Mouse (Mus musculus) inflammation-experienced regulatory T-cells, adult 6 months (primary cell): ENCODE measurements around the gene Col5a2. TPM values are rescaled to one million over a fixed set of nuclear protein-coding genes. Genes with fewer than 3 reads are reported as not detected.

Source experiments
- ATAC-seq: one replicate; pipeline ENCODE4 v1.8.0; 2017
- polyA plus RNA-seq, 3 experiments: library from polyadenylated mRNA; unstranded; fragments of 100-300 nt; shearing (Covaris generic); gene quantifications; one replicate each; pipeline ENCODE4 v1.2.1; 2017

The Col5a2 gene
- polyA plus RNA-seq, 3 experiments from 2014 or later = not detected

DNA sequence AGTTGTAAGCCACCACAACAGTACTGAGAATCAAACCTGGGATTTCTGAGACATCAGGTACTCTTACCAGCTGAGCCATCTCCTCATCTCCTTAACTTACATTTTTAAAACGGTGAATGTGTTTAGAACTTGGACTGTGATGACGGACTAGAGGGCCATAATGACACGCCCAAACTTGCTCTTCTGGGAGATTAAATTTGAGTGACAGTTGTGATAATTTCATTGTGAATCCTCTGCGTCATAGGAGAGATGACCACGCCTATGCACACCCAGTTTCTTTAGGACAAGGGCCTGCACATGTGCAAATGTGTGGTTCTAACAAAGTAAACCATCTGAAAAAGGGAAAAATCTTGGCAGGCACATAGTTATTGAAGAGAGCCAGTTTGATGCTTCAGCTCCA, 79.2 kb downstream of the Col5a2 start:
- ATAC-seq = no peak

DNA sequence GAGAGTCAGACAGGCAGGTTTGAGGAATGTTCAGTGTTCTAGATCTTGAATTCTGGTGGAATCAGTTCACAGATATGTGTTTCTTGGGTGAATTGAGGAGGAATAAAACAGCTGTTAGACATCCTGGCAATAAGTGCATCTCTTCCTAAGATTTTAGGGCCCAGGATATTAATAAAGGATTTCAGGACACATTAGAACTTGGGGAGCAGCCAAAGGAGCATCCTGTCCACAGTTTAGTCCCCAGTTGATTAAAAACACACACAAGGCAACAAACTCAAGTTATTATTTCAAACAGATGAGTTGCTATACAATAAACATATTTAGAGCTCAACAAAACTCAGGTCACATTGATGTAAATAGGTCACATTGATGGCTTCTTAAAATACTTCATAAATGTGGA, 82.5 kb downstream of the Col5a2 start:
- ATAC-seq = no peak

DNA sequence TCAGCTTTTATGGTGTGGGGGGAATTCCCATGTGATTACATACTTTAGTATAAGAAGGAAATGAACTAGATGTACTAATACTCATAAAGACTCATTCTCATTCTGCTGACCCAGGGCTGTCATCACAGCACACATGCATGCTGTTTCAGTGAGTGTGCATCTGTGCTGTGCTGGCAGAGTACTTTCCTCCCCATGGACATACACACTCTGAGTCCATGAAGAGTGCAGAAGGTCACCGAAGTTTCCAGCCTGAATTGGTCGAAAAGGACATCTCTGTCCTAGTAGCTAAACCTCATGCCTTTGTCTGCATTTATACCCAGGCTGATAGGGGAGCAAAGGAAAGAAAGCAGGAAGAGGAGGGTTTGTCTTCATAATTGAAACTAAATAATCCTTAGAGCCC, 83.2 kb downstream of the Col5a2 start:
- no peak for ATAC-seq

DNA sequence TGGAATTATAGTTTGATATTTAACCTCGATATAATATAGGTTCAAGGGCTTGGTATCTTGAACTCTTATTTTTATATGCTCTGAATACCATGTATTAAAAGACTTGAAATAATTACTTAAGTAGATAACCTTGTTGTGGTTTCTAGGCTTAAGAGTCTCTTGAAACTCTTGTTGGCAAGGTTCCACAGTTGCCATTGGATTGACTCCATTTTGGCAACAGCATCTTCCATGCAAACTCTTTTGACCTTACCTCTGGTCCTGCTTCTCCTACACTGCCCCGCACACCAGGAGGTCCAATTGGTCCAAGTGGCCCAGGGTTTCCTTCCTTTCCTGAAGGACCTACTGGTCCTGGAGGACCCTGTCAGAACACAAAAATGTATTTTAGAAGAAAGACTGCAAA, 121.2 kb downstream of the Col5a2 start:
- no peak for ATAC-seq

DNA sequence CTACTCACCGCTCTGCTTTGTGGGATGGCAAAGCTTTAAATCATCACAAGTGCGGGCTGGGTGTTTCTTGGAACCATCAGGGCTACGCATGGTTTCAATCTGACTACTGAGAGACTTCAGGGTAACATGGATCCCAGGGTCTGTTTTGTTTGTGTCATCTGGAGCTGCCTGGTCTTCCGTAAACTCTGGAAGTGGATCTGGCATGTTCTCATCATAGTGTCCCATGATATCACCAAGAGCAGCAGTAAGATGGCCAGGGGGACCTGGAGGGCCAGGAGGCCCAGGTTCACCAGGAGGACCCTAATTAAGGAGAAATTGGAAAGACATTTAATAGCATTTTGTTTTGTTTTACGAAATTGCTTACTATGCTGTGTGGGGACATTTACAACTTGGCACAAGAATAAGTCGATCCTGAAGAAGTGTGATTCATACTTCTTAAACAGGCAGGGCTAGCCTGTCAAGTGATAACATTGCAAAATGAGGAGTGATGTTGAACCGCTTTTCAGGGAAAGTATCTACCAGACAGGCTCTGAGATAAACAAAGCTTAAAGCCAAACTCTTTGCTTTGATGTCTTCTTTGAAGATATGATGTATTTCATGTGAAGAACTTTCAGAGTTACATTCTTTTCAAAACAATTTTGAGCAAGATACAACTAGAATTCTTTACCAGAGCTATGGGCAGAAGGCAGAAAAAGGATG, 122.9 kb downstream of the Col5a2 start:
- no peak for ATAC-seq

DNA sequence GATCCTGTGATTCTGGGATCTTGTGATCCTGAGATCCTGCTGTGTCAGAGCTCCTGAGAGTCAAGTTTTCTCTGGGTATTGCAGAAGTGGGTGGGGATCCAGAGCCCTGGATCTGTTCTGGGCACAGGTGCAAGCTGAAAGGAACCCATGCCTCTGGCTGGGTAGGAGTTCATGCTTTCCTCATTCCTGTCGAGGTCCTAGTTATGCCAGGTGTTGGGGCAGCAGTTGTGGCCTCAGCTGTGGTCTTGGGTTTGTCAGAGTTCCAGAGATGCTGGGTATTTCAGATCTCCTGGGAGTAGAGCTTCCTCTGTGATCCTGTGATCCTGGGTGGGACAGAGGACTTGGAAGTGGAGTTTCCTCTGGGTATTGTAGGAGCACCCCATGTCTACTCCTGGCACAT, 137.7 kb downstream of the Col5a2 start:
- no peak for ATAC-seq

DNA sequence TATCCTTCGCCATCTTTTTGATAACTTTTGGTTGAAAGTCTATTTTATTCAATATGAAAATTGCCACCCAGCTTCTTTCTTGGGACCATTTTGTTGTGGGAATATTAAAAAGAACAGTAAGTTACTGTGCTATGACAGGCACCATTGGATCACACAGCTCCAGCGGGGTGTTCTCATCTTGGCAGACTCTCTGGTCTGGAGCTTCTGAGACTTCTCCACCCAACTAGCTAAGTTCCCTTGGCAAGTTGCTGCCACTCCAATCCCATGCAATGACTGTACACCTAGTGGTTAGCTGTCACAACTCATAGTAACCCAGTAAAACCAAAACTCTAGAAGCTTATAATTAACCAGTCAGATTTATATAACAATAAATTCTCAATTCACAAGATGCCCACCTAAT, 139.8 kb downstream of the Col5a2 start:
- no peak for ATAC-seq

DNA sequence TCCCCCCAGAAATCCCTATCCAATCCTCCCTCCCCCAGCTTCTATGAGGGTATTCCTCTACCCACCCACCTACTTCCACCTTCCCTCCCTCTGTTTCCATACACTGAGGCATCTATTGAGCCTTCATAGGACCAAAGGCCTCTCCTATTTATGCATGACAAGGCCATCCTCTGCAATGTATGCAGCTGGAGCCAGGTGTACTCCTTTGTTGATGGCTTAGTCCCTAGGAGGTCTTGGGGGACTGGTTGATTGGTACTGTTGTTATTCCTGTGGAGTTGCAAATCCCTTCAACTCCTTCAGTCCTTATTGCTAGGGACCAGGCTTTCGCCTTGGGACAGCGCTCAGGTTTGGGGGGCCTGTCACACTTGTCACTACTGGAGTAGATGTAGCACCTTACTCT, 143.4 kb downstream of the Col5a2 start:
- ATAC-seq = no peak

DNA sequence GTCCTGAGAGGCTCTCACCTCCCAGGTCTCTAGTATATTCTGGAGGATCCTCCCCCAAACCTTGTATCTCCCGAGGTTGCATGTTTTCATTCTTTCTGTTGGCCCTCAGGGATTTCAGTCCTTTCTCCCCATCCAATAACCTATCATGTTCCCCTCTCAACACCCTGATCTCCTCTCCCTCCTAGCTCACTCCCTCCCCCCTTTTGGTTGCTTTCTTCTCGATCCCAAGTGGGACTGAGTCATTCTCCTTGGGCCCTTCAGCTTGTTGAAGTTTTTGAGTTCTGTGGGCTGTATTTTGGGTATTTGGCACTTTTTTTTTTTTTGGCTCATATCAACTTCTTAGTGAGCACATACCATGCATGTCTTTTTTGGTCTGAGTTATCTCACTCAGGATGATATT, 143.9 kb downstream of the Col5a2 start:
- ATAC-seq = no peak

DNA sequence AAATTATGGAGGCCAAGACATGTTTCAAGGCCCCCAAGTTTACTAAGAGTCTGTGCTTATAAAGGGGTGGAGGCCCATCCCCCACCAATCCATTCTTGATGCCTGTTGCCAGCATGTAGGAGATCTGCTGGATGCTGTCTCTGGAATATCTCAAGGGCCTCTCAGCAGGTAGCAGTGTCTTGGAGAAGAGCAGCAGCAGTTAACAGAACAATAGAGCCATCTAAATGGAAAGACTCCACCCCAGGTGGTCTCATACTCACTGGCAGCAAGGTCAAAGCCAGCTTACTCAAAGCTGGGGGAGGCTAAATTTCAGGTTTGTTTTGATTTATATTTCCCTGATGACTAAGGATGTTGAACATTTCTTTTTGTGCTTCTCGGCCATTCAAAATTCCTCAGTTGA, 145.1 kb downstream of the Col5a2 start:
- ATAC-seq = no peak

DNA sequence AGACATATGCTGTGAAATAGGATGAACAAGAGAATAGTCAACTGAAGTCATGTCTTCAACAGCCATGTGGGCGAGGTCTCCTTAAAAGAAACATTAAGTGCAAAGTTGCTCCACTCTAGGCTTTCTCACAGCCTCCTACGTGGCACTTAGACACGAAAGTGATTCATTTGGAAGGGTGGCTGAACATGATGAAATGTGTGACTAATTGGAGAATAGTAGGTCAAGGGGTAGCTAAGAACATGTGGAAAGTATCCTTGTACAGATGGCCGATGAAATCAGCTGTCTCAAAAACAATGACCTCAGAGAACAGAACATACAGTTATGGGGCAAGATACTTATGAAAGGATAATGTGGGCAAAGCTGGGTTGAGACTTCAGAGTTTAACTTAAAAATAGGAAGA, 147.1 kb downstream of the Col5a2 start:
- no peak for ATAC-seq

DNA sequence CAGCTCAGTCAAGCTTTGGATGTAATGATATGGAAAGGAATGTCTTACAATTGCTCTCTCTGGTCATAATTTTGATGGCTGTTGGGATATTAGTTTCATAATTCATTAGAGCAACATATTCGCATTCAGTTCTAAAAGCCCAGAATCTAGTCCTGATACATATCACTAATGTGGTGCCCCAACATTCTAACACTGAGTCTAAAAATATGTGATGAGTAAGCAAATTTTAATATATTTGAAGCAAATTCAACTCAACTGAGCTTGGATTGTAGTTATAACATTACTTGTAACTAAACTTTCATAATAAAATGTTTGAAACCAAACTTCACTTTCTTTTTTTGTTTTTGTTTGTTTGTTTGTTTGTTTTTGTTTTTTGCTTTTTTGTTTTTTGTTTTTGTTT, 173.9 kb downstream of the Col5a2 start:
- ATAC-seq = no peak

Other genes with a start within 250 kb of the Col5a2 start
- gene Col3a1, start 191.7 kb downstream of the Col5a2 start, polyA plus RNA-seq = not detected